Mouse (Mus musculus): ENCODE measurements around the gene Eif4a1.
"Not testable (repeated sequence)": the region's sequence is repeated elsewhere in the genome, so short reads cannot be mapped to it uniquely, and the experiment has no call there.

Gene Eif4a1

GRCm38 (mm10) chr11:69633128-69633866 lies 38.9 kb downstream of the Eif4a1 start:
- peak in 1 of 2 experiments; percentile 75 for DNase-seq (ENCODE audit: low spot score in 2 of 2)

GRCm38 (mm10) chr11:69632284-69633089 lies 39.7 kb downstream of the Eif4a1 start, which contains the start of gene Fxr2:
TSS of gene Fxr2 (plus strand) at chr11:69632990.
- peak; percentile 100 for DNase-seq (ENCODE audit: low spot score in 2 of 2)

- no peak for DNase-seq (ENCODE audit: low spot score in 2 of 2)
Observed at GRCm38 (mm10) chr11:69629802-69630201, 42.4 kb downstream of the Eif4a1 start.

- peak; percentile 81 to 88 for DNase-seq (ENCODE audit: low spot score in 2 of 2)
Observed at GRCm38 (mm10) chr11:69628286-69628685, 43.9 kb downstream of the Eif4a1 start.

GRCm38 (mm10) chr11:69624339-69624738 lies 47.9 kb downstream of the Eif4a1 start:
- DNase-seq (ENCODE audit: low spot score in 2 of 2), result not testable (repeated sequence)

- DNase-seq (ENCODE audit: low spot score in 2 of 2), result no peak
Observed at GRCm38 (mm10) chr11:69623006-69623405, 49.2 kb downstream of the Eif4a1 start.

- no peak for DNase-seq (ENCODE audit: low spot score in 2 of 2)
Observed at GRCm38 (mm10) chr11:69622406-69622805, 49.8 kb downstream of the Eif4a1 start.

GRCm38 (mm10) chr11:69621571-69622268 lies 50.5 kb downstream of the Eif4a1 start, which contains the start of gene Sat2:
TSS of gene Sat2 (plus strand) at chr11:69622024.
- DNase-seq (ENCODE audit: low spot score in 2 of 2), result no peak

GRCm38 (mm10) chr11:69620394-69621081 lies 51.7 kb downstream of the Eif4a1 start:
- no peak for DNase-seq (ENCODE audit: low spot score in 2 of 2)

- DNase-seq (ENCODE audit: low spot score in 2 of 2), result no peak
Observed at GRCm38 (mm10) chr11:69617805-69618204, 54.4 kb downstream of the Eif4a1 start, which contains the start of gene Shbg. TSS of gene Shbg (minus strand) at chr11:69617905.

Measured in spleen, postnatal 10 days (tissue).